Mouse (Mus musculus): ENCODE data around the gene Uspl1.

Uspl1 gene

GRCm38 (mm10) chr5:149257518-149258281, 73.5 kb downstream of the Uspl1 start:
- DNase-seq (ENCODE audit: extremely low spot score), result peak; percentile 25

- DNase-seq (ENCODE audit: extremely low spot score), result peak; percentile 42
Measured at GRCm38 (mm10) chr5:149259093-149259492, 74.9 kb downstream of the Uspl1 start.

- DNase-seq (ENCODE audit: extremely low spot score), result no peak
Measured at GRCm38 (mm10) chr5:149261449-149261848, 77.3 kb downstream of the Uspl1 start.

- no peak for DNase-seq (ENCODE audit: extremely low spot score)
Measured at GRCm38 (mm10) chr5:149261866-149262265, 77.7 kb downstream of the Uspl1 start.

DNA sequence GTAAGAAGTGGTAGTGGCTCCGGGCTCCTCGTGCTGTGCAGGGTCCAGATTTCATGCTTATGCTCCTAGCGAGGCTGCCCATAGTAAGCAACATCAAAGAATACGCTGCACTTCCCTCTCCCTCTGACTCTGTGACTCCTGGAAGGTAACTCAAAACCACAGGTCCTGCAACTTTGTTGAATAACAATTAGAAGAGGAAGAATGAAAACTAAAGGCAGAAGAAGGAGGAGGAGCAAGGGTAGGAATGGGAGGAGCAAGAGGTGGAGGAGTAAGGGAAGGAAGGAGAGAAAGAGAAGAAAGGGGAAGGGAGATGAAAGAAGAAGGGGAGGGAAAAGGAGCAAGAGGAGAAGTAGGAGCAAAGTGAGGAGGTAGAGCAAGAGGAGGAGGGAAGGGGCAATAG, 80.3 kb downstream of the Uspl1 start, which contains the start of gene Alox5ap:
Alox5ap (plus strand) TSS at position 363 of the 400 bp plus-strand sequence.
- DNase-seq (ENCODE audit: extremely low spot score), result no peak

GRCm38 (mm10) chr5:149264878-149265279, 80.7 kb downstream of the Uspl1 start:
- DNase-seq (ENCODE audit: extremely low spot score), result no peak

Measured in embryo, embryonic 9.5 days (tissue).